Mouse (Mus musculus): ENCODE results near the gene Rsg1.

Gene Rsg1

GRCm38 (mm10) chr4:141248614-141248978 lies 34.8 kb downstream of the Rsg1 start:
- DNase-seq, result no peak

DNA sequence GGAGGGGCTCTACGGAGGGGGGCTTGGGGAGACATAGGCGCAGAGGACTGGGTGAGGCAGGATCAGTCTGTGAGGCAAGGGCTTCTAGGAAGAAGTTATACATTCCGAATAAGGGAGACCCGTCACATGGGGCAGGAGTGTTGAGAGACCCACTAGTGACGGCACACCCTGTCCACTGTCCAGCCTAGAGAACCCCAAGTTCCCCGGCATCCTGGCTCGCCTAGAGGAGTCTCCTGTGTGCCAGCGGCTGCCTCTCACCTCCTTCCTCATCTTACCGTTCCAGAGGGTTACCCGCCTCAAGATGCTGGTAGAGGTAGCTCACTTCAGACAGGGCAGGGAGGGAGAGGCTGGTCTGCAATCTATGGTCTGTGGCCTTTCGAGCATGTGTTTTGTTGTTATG lies 35.6 kb downstream of the Rsg1 start:
- DNase-seq, result no peak

DNA sequence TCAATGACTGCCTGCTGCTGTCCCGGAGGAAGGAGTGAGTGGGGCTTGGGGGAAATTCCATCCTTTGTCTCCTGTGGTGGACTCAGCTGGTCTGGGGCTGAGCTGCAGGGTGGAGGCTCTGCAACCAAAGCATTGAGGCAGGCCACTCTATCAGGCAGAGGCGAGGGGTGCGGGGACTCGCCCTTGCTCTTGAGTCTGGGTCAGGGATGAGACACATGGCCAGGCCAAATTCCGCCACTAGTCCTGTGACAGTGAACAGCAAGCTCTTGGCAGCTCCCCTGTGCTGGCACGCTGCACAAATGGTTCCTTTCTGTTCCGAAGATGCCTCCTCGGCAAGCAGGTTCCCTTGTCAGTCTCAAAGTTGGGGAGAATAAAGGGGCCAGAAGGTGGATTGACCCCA lies 37.3 kb downstream of the Rsg1 start:
- no peak for DNase-seq

DNA sequence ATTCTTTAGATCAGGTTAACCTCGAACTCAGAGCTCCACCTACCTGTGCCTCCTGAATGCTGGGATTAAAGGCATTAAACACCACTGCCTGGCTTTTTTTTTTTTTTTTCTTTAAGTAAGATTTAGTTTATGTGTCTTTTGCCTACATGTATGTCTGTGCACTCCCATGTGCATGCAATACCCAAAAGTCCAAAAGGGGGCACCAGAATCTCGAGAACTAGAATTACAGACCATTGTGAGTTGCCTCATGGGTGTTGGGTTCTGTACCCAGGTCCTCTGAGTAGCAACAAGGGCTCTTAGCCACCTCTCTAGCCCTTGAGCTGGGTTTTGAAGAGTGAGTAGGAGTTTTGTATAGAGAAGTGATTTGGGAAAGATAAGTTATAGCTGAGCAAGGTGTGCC lies 38.9 kb downstream of the Rsg1 start:
- peak in 1 of 2 experiments; percentile 21 for DNase-seq

DNA sequence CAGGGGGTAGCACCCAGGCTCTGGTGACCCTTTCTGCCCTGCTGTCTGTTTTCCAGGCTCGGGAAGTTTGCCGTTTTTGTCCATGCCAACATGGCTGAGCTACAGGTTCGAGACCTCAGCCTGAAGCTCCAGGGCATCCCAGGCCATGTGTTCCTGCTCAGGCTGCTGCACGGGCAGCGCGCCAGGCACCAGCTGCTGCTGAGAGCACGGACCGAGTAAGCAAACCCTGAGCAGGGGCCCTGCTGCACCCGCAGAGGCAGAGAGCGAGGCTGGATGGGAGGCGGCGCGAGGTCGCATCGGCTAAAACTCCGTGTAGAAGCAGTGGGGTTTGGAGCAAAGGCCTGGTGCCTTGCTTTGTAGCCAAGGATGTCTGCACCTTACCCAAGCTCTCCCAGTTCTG lies 40.5 kb downstream of the Rsg1 start:
- DNase-seq, result no peak

GRCm38 (mm10) chr4:141257440-141257839 lies 43.7 kb downstream of the Rsg1 start:
- peak; percentile 61 to 64 for DNase-seq

- no peak for DNase-seq
Observed at GRCm38 (mm10) chr4:141259413-141259812, 45.7 kb downstream of the Rsg1 start.

- no peak for DNase-seq
Observed at GRCm38 (mm10) chr4:141260007-141260723, 46.4 kb downstream of the Rsg1 start.

DNA sequence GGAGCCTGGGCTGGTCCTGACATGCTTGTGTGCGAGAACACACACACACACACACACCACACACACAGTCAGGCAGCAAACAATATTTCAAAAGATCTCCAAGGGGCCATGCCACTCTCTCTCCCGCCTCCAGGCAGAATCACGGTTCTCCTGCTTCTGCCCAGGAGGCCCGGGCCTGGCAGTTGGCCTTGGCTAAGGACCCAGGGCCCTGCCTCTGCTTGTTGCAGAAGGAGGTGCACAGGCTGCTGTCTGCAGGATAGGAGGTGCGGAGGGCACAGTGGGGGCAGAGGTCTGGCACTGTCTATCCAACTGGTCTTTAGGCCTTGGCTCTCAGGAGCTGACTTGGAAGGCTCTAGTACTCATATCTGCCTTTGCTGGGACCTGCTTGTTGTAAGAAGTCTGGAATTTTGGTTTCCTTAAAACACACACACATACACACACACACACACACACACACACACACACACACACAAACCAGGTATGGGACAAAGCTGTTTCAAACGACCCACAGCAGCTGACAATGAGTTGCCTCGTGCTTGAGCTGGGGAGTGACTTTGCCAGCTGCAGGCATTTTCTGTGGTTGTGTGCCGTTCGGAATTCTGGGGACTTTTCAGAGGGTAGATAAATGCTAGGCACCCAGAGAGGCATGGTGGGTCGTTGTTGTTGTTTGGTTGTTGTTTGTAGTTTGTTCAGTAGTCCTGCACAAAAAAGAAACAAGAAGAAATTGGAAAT lies 49.3 kb downstream of the Rsg1 start:
- no peak for DNase-seq

GRCm38 (mm10) chr4:141265979-141266637 lies 52.4 kb downstream of the Rsg1 start:
- no peak for DNase-seq

- no peak for DNase-seq
Observed at GRCm38 (mm10) chr4:141267250-141267649, 53.5 kb downstream of the Rsg1 start.

DNA sequence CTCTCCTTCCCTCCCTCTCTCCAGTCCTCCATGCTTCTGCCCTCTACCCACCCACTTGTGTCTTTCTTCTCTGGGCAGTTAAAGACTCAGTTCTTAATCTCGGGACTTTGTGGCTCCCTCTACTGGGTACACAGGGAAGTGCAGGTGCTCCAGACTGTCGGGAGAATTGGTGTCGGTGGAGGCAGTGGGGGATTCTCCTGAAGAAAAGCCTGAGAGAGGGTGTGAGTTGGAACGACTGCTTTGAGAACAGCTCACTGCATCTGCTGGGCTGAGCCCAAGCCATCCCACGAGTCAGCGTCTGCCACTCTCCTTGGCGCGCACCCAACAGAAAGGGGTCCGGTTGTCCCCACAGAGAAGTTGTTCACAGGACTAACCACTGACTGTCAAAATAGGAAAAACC lies 54.1 kb downstream of the Rsg1 start:
- DNase-seq, result peak; percentile 66 to 67

DNA sequence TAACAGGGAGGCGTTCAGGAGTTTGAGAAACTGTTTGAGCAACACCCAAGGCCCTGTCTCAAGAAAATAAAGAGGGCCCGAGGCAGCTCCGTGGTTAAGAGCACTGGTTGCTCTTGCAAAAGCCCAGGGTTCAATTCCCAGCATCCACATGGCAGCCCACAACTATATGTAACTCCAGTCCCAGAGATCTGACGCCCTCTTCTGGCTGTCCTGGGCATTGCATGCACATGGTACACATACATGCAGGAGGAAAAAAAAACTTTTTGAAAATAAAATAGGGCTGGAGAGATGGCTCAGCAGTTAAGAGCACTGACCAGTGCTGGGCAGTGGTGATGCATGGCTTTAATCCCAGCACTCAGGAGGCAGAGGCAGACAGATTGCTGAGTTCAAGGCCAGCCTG lies 54.6 kb downstream of the Rsg1 start:
- DNase-seq, result no peak

GRCm38 (mm10) chr4:141269080-141269479 lies 55.3 kb downstream of the Rsg1 start:
- no peak for DNase-seq

GRCm38 (mm10) chr4:141270201-141270940 lies 56.6 kb downstream of the Rsg1 start:
- DNase-seq, result no peak

- no peak for DNase-seq
Observed at GRCm38 (mm10) chr4:141271228-141271627, 57.5 kb downstream of the Rsg1 start.

- DNase-seq, result no peak
Observed at GRCm38 (mm10) chr4:141271721-141272120, 58.0 kb downstream of the Rsg1 start.

DNA sequence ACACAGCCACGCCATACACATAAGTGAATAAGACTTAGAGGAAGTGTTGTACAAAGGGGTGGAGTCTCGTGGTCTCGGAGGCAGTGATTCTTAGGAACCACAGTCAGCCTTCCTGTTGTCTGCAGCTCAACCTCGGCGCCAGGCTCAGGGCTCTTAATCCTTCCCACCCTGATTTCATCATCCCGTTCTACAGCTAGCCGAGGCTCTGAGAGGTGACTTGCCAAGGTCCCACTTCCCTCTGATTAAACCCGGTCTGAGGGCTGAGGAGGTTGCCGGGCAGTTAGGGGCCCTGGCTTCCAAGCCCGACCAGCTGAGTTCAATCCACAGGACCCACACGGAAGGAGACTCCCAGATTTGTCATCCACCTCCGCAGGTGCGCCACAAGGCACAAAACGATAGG lies 59.1 kb downstream of the Rsg1 start:
- peak in 1 of 2 experiments; percentile 46 for DNase-seq

GRCm38 (mm10) chr4:141273296-141273695 lies 59.5 kb downstream of the Rsg1 start:
- DNase-seq, result peak; percentile 87 to 88

- DNase-seq, result no peak
Observed at GRCm38 (mm10) chr4:141274485-141275341, 61.0 kb downstream of the Rsg1 start.

All from B cell, adult 2 months (primary cell).